Mouse (Mus musculus) A20 (cell line): ENCODE data around the gene Tbl3.
A peak's percentile ranks its signal among the peaks of the same experiment; 100 is the strongest.

Source experiments
- DNase-seq: peaks from one replicate; pipeline ENCODE4 v3.0.0-alpha.2; 2011; ENCODE audit warnings: low read depth, low spot score

The Tbl3 gene

GRCm38 (mm10) chr17:24653967-24654710 is 53.3 kb downstream of the Tbl3 start:
- peak; percentile 80 for DNase-seq

GRCm38 (mm10) chr17:24651835-24652234 is 55.6 kb downstream of the Tbl3 start:
- no peak for DNase-seq

- DNase-seq, result no peak
Observed at GRCm38 (mm10) chr17:24650766-24651165, 56.7 kb downstream of the Tbl3 start.

- no peak for DNase-seq
Observed at GRCm38 (mm10) chr17:24650070-24650616, 57.3 kb downstream of the Tbl3 start, which contains the start of gene Slc9a3r2. Slc9a3r2 (minus strand) TSS chr17:24650327.

- no peak for DNase-seq
Observed at GRCm38 (mm10) chr17:24649581-24650069, 57.8 kb downstream of the Tbl3 start.

GRCm38 (mm10) chr17:24648731-24649377 is 58.6 kb downstream of the Tbl3 start:
- DNase-seq, result no peak
